Mouse (Mus musculus): ENCODE data around the gene Kirrel3.
A peak's percentile ranks its signal among the peaks of the same experiment; 100 is the strongest.

Kirrel3 gene

GRCm38 (mm10) chr9:34980516-34981265 is 495.0 kb downstream of the Kirrel3 start:
- DNase-seq (ENCODE audit: low read depth, low spot score): no peak

GRCm38 (mm10) chr9:34983513-34984462 is 498.1 kb downstream of the Kirrel3 start:
- peak; percentile 32 for DNase-seq (ENCODE audit: low read depth, low spot score)

GRCm38 (mm10) chr9:34986156-34986555 is 500.5 kb downstream of the Kirrel3 start:
- DNase-seq (ENCODE audit: low read depth, low spot score): no peak

GRCm38 (mm10) chr9:34987422-34988148 is 501.9 kb downstream of the Kirrel3 start:
- no peak for DNase-seq (ENCODE audit: low read depth, low spot score)

- no peak for DNase-seq (ENCODE audit: low read depth, low spot score)
Observed at GRCm38 (mm10) chr9:34988683-34989082, 503.0 kb downstream of the Kirrel3 start.

GRCm38 (mm10) chr9:34992201-34992600 is 506.5 kb downstream of the Kirrel3 start:
- no peak for DNase-seq (ENCODE audit: low read depth, low spot score)

- peak; percentile 85 for DNase-seq (ENCODE audit: low read depth, low spot score)
Observed at GRCm38 (mm10) chr9:34993467-34994211, 507.9 kb downstream of the Kirrel3 start.

GRCm38 (mm10) chr9:34995078-34995477 is 509.4 kb downstream of the Kirrel3 start:
- no peak for DNase-seq (ENCODE audit: low read depth, low spot score)

- DNase-seq (ENCODE audit: low read depth, low spot score): no peak
Observed at GRCm38 (mm10) chr9:34995660-34996378, 510.1 kb downstream of the Kirrel3 start.

- DNase-seq (ENCODE audit: low read depth, low spot score): no peak
Observed at GRCm38 (mm10) chr9:34997880-34998865, 512.5 kb downstream of the Kirrel3 start.

- no peak for DNase-seq (ENCODE audit: low read depth, low spot score)
Observed at GRCm38 (mm10) chr9:35004113-35004512, 518.4 kb downstream of the Kirrel3 start.

GRCm38 (mm10) chr9:35007697-35008341 is 522.1 kb downstream of the Kirrel3 start:
- DNase-seq (ENCODE audit: low read depth, low spot score): no peak

- no peak for DNase-seq (ENCODE audit: low read depth, low spot score)
Observed at GRCm38 (mm10) chr9:35016762-35017161, 531.1 kb downstream of the Kirrel3 start.

GRCm38 (mm10) chr9:35017563-35017962 is 531.9 kb downstream of the Kirrel3 start:
- no peak for DNase-seq (ENCODE audit: low read depth, low spot score)

- no peak for DNase-seq (ENCODE audit: low read depth, low spot score)
Observed at GRCm38 (mm10) chr9:35018056-35018455, 532.4 kb downstream of the Kirrel3 start.

GRCm38 (mm10) chr9:35019372-35019771 is 533.7 kb downstream of the Kirrel3 start:
- no peak for DNase-seq (ENCODE audit: low read depth, low spot score)

- DNase-seq (ENCODE audit: low read depth, low spot score): no peak
Observed at GRCm38 (mm10) chr9:35020015-35020653, 534.4 kb downstream of the Kirrel3 start.

GRCm38 (mm10) chr9:35021744-35022143 is 536.0 kb downstream of the Kirrel3 start:
- DNase-seq (ENCODE audit: low read depth, low spot score): no peak
